Mouse (Mus musculus) yolk sac, embryonic 10.5 days (tissue): ENCODE data around the gene Zfand4.
A peak's percentile ranks its signal among the peaks of the same experiment; 100 is the strongest.
"Not testable (repeated sequence)": the region's sequence is repeated elsewhere in the genome, so short reads cannot be mapped to it uniquely, and the experiment has no call there.

Experiments
- DNase-seq: peaks from one replicate; pipeline ENCODE4 v3.0.0-alpha.2; 2017; ENCODE audit warnings: low spot score

Gene Zfand4

DNA sequence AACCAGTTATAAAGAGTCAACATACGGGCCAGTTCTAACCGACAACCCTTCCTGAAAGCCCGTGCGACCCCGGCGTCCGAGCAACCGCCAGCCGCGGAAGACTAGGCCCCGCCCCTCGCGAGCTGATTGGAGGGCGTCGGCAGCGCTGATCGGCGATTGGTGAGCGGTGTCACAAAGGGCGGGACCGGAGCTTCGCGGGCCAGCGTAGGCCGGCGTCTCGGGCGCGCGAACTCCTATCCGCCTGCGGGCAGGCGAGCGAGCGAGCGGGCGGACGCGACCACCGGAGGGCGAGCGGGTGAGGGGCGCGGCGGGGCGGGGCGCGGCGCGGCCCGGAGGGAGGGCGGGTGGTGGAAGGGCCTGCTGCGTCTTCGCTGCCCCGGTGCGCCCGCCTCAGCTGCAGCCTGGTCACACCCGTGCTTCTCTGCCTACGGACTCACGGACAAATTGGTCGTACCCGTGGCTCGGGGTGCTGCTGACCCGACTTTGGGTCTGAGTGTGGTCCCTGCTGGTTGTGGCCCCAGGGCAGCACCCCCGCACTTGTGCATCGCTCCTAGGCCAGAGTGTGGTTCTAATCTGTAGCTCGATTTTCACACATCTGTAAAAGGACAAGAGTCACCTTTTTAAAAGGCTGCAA, at the start of gene Zfand4:
Gene Zfand4 (plus strand): TSS at position 205 of the 634 bp plus-strand sequence.
- peak; percentile 94 for DNase-seq

DNA sequence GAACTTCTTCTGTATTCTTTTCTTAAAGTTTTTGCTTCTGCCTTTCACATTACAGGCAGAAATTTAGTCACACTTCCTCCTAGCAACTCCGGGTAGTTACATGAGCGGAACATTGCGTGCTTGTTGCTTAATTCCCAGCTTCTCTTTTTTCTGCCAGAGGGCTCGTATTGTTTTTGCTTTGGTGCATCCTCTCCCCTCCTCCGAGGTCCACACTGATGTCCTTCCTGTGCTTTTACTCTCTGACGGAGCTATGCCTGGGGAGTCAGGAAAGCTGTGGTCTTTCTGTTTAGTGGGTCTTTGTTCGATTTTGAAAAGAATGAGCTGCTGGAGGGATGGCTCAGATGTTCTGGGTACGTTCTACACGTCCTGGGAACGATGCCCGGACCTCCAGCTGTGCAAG, 36.3 kb upstream of the Zfand4 start:
- no peak for DNase-seq

DNA sequence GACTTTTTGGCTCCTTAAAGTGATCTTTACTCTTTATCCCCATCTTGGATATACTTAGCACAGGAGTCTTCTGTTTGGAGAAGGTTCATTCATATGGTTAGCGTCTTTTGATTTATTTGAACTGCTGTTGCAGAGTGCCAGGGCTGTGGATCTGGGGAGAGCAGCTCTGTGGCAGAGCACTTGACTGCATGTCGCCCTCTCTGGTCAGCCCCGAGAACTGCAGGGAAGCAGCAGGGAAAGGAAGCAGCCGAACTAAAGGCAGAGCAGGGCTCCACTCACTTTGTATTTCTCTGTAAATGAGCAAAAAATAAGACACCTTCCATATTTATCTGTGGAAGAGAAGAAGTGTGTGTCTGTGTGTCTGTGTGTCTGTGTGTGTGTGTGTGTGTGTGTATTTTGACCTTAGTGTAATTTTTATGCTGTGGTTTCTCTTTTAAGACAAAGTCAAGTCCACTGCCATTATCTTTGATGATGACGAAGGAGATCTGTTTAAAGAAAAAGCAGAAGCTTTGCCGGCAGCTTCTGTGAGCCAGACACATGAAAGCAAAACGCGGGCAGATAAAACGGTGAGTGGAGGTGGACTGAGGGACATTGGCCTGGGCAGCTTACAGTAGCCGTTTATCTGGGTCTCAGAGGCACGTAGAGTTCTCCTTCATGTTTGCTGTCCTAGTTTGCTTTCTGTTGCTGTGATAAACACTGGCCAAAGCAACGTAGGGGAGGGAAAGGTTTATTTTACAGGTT, 35.1 kb upstream of the Zfand4 start:
- DNase-seq, result peak; percentile 47

DNA sequence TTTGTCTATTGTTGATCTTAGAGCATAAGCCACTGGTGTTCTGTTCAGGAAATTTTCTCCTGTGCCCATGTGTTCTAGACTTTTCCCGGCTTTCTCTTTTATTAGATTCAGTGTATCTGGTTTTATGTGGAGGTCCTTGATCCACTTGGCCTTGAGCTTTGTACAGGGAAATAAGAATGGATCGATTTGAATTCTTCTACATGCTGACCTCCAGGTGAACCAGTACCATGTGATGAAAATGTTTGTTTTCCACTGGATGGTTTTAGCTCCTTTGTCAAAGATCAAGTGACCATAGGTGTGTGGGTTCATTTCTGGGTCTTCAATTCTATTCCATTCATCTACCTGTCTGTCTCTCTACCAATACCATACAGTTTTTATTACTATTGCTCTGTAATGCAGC, 29.2 kb upstream of the Zfand4 start:
- not testable (repeated sequence) for DNase-seq

DNA sequence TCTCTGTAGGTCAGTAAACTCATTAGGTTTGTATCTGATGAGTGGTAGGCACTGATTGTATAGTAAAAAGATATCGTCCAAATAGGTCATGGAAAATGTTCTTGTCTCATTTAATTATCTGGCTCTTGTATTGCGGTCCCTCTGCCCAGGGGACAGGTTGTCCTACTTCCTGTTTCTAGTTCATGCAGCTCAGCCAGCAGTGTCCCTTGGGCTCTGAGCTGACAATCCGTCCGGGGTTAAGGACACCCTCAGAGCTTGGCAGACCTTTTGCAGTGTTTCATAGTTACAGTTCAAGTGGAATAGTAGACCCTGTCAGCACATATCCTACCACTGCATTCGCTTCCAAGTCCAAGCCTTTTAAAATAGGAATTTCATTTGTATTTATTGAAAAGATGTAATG, 28.7 kb upstream of the Zfand4 start:
- DNase-seq, result no peak

DNA sequence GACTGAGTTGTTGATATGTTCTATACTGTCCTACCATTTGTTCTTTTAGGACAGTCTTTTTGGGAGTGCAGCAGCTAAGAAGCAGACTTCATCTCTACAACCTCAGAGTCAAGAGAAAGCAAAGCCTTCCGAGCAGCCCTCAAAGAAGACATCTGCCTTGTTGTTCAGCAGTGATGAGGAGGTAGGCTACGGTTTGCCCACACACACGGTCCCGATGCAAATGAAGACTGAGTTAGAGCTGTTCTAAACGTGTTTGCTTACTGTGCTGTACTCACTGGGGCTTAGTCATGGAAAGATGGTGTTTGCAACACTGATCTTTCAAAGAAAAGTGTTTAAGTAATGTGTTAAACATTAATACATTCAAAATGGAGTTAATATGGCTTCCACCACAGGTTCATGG, 25.9 kb upstream of the Zfand4 start:
- no peak for DNase-seq

DNA sequence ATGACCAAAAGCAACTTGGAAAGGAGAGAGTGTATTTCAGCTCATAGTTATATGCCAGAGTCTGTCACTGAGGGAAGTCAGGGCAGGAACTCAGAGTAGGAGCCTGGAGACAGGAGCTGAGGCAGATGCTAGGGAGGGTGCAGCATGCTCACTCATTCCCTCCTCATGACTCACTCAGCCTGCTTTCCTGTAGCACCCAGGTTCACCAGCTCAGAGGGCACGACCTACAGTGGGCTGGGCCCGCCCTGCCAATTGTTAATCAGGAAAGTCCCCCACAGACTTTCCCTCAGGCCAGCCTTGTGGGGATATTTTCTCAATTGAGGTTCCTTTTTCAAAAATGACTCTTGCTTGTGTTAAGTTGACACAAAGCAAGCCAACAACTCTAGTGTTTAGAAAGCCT, 23.7 kb upstream of the Zfand4 start:
- DNase-seq, result no peak

DNA sequence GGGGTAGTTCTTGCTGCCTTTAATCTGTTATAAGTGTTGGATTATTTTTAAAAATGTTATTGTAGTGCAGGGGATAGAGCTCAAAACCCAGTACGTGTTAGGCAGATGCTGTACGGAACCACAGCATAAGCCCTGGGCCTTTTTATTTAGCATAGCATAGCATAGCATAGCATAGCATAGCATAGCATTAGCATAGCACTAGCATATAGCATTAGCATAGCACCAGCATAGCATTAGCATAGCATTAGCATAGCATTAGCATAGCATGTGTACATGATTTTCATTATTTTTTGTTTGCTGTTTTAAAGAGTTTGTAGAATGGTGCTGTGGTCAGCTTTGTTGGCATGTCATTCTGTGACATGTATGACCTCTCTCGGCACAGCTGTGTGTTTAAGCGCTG, 4.4 kb upstream of the Zfand4 start:
- DNase-seq, result no peak

DNA sequence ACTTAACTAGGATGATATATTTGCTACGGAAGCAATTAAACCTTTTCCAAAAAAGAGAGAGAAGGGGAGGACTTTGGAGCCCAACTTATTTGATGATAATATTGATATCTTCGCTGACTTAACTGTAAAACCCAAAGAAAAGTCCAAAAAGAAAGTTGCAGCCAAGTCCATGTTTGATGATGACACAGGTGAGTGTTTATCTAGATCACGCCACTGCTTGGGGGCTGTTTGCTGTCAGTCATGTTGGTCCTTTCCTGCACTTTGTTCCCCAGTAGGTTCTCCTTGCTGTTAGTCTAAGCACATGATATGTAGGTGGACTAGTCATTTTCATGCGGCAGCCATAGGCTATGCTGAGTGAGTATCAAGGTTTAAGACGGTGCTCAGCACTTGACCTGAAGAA, 3.5 kb upstream of the Zfand4 start:
- no peak for DNase-seq

DNA sequence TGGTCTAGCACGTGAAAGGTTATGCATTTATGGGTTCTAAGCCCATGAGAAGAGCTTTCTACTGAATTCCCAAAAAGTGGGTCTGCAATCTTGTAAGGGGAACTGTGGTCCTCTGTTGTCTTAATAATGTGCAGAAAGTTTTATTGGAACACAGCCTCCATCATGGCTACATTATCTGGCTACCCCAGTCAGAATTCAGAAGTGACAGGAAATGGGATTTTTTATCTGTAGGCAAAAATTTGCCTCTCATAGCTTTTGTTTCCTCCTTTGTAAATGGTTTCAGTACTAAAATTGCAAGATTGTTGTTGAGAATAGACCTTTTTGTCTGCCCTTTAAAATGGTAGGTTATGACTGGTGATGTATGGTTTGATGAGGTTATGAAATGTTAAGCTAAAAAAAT, 1.2 kb upstream of the Zfand4 start:
- no peak for DNase-seq

DNA sequence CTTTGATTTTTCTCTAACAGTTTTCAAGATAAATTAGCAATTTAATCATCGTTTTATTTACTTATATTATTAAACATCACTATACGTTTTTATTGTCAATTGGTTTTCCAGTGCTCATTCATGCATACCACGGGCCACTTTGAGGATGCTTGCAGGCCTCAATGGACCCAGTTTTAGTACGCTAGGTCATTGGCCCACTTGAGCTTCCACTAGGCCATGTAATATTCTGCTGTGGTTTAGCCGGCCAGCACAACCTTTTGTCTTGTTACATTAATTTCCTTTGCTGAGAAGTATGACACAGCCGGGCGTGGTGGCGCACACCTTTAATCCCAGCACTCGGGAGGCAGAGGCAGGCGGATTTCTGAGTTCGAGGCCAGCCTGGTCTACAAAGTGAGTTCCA, 814 bp downstream of the Zfand4 start:
- no peak for DNase-seq

DNA sequence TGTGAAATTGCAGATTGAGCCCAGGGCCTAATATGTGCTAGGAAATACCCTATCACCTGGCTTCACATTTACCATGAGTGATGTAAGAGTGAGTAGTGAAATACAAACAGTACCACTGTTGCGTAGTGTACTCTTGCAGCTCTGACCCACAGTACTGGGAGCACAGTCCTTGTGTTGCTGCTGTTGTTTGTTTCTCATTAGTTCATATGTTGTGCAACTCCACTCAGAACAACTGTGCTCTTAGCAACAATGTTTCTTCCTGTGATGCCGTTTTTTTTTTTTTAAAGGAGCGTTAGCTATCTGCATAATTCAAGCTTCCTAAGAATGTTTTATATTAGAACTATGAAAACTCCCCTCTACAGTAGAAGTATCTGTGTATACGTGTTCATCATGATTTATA, 1.6 kb downstream of the Zfand4 start:
- DNase-seq, result no peak

DNA sequence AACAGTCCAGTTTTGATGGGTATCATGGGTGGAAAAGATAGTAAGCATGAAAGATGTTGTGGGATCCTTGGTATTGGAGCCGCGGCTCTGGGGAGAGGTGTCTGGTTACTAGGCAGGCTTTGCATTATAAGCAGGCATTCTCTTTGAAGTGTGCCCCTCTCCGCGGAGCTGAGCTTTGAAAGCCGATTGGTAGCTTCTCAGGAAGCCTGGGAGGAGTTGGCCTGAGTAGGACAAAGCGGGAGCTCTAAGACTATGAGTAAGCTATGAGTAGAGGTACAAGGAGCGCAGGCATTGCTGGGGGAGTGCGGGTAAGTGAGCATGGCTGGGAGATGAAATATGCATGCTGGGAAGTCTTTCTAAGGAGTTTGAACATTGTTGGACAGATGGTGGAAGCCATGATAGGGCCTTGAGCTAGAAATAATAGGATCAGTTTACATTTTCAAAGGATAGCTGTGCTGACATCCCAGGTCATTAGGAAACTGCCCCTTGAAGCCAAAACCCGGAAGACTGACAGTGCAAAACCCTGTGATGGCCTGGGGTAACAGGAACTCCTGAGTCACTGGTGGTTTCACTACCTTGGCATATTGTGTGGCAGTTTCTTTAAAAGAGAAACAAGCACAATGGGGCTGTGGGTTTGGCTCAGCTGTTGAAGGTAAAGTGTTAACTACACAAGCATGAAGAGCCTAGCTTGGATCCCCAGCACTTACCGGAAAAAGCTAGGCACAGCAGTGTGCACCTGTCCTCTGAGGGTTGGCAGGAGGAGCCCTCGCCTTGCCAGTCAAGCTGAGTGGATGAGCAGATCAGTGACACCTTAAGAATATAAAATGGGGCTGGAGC, 2.5 kb downstream of the Zfand4 start:
- DNase-seq, result peak; percentile 43

DNA sequence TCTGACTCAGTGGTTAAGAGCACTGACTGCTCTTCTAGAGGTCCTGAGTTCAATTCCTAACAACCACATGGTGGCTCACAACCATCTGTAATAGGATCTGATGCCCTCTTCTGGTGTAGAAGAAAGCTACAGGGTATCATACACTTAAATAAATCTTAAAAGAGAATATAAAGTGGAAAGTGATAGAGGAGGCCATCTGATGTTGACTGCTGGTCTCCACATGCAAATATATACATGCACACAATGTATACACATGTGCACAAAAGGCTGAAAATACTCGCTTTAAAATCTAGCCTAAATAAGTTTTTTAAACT, 3.0 kb downstream of the Zfand4 start:
- DNase-seq, result no peak

DNA sequence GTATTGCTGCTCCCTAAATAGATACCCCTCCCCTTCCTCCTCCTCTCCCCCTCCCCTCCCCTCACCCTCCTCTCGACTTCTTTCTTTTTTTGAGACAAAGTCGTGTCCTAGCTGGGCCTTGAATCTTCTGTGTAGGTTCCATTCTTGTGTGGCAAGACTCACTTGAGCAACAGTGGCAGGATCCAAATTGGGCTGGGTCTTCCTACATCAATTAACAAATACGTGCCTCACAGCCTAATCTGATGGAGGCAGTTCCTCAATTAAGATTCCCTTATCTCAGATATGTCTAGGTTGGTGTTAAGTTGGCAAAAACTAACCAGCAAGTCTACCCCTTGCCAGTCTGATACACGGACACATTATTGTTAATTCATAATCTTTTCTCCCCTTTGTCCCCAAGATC, 11.7 kb downstream of the Zfand4 start:
- DNase-seq, result no peak

DNA sequence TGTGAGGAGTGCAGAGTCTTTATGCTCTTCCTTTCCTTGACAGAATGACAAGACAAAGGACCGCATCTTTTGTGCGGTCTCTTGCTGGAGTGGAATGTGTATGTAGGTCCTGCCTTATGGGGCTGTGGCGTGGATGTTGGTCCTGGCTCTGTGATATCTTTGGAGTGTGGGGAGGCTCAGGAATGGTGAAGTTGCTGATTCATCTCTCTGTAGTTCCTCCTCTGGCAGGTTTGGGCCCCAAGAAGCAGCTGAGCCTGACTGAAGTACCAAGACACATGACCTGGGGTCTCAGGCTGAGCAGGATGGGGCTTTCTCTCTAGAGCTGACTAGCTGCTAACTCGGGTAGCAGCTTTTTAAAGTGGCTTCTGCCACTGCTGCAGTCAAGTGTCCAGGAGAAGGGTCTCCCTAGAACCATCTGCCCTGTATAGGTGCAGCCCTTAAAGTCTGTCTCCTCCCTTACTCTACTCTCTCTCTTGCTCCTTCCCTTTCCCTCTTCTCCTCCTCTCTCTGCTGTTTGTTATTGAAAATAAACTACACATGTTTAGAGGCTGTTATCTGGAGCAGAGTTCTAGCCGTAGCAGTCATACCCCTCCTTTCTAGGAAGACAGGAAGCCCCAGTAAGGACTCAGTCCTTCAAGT, 14.8 kb downstream of the Zfand4 start:
- DNase-seq, result no peak

DNA sequence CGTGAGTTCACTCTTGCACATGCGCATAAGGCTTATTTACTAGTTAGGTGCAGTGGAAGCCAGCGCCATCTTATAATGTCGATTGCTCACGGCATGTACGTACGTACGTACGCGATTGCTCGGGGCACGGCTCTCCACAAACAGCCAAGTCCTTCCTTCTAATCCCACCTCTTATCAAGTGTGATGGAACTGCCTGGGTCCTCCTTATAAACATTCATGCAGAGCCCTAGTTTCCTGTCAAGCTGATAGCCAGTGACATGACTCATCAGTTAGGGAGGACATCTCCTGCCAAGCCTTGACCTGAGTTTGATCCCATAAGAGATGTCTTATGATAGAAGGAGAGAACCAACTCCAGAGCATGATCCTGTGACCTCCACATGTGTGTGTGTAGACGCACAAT, 17.0 kb downstream of the Zfand4 start:
- no peak for DNase-seq

DNA sequence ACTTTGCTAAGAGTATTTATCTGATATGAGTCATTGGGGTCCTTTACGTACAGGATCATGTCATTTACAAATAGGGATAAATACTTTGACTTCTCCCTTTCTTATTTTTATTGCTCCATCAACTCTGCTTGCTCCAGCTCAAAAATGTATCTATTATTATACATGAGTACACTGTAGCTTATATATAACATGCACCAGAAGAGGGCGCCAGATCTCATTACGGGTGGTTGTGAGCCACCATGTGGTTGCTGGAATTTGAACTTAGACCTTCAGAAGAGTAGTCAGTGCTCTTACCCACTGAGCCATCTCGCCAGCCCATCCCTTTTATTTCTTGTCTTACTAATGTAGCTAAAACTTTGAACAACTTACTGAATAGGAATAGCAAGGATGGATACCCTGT, 18.5 kb downstream of the Zfand4 start:
- DNase-seq, result no peak

DNA sequence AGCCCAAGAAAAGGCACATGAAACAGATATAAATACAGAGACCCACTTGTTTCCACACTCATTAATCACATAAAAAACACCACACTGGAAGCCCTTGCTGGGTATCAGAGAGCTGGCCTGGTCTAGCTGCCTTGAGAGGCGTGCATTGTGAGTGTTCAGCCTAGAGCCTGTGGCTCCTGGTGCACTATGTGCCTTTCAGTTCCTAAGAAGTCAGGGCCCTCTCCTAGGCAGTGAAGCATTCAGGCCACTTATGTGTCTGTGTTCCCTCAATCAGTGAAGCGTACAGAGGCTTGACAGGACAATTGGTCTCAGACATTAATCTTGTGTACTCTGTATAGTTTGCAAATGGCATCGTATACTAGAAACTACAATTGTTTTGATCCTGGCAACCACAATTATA, 19.3 kb downstream of the Zfand4 start:
- no peak for DNase-seq

DNA sequence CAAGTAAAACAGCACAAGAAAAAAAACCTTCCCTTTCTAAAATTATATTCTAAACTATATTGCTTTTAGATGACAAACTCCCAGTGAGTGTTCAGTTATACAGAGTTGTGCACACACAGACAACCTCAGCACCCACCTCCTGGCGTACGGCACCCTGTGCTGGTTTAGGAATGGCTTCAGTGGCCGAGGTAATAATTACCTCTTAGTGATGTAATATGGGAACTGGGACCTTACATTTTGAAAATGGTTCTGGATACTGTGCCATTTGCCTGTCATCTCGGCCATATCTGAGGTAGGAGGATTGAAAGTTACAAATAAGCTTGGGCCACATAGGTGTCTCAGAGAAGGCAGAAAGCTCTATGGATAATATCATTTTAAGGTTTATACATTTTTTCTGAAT, 22.3 kb downstream of the Zfand4 start:
- no peak for DNase-seq

DNA sequence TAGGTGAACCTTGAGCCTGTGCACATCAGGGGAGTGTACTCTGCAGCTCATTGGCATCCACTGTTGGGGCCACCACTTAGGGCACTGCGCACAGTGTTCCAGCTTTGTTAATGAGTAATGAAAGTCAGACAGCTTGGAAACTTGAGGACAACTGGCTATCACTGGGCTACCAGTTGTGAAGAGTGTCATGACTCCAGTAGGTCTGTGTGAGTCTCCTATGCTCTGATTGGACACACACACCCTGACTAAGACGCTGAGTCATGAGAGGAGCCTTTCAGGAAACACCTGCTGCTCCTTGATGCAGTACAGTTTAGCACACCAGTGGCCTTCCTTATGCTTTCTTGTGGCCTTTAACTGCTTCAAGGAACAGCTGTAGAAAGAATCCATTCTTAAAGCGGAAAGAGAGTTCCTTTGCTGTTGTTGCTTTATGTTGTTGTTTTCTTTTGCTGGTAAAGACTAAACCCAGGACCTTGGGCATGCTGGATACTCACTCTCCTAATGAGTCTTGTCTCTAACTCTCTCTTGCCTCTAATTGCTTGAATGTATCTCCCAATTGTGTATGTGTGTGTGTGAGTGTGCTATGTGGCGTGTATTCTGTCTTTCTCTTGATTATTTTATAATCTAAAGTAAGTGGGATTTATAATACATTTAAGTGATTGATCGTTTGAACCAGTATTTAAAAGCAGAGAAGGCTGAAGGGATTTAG, 23.0 kb downstream of the Zfand4 start:
- DNase-seq, result peak; percentile 44

DNA sequence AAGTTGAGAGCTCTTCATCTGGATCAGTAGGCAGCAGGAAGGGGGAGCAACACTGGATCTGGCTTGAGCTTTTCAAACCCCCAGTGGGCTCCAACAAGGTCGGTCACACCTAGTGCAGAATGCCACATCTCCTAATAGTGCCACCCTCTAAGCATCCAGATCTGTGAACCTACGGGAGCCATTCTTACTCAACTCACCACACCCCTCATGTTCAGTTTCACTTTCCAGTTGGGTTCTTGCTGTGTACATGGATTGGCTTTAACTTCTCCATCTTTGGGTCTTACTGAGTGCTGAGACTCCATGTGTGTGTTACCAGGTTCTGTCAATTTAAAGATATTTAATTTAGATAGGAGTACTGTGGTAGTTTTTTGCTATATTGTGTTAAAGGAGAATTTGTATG, 47.4 kb downstream of the Zfand4 start:
- DNase-seq, result no peak
